Mouse (Mus musculus): Measurements from ENCODE around the gene Ascc2. TPM values are rescaled to one million over a fixed set of nuclear protein-coding genes. Genes with fewer than 3 reads are reported as not detected.

The Ascc2 gene
- polyA plus RNA-seq, 1 experiment from 2014 or later = 26.7 TPM

DNA sequence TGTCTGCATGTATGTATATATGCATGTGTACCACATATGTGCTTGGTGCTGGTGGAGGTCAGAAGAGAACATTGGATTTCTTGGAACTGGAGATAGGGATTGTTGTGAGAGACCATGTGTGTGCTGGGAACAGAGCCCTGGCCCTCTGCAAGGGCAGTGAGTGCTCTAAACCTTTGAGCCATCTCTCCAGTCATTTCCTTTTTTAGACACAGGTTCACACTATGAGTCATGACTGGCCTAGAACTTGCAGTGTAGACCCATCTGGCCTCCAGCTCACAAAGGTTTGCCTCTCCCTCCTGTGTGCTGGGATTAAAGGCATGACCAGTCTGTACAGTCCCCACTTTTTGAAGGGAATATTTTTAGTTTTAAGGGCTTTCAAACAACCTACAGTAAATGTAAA is 75.3 kb downstream of the Ascc2 start:
- no peak overlapping the region for H3K4me3 ChIP-seq
- no peaks in the 10 kb centered on the region for H3K36me3 ChIP-seq
- no peaks in the 10 kb centered on the region for H3K4me1 ChIP-seq
- no peak for ATAC-seq
- H3K27ac ChIP-seq = no peak overlapping the region
- H3K4me2 ChIP-seq = no peak overlapping the region
- H3K27me3 ChIP-seq (replicated peaks) = no peaks in the 10 kb centered on the region
- H3K9ac ChIP-seq = no peak overlapping the region
- H3K9me3 ChIP-seq (replicated peaks) = no peaks in the 10 kb centered on the region

DNA sequence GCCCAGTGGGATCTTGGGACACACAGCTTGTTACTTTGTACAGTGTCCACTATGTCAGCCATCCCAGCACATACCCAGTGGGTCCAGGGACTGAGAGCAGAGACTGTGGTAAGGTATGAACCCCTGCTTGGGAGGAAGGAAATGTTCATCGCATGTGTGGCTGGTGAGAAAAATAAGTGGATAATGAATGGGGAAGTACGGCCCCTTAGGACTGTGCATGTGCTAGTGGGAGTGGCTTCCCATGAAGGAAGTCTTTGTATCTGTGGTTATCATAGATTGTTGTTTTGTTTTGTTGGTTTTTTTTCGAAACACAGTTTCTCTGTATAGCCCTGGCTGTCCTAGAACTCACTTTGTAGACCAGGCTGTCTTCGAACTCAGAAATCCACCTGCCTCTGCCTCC is 77.2 kb downstream of the Ascc2 start:
- Histone ChIP-seq H3K27me3 (replicated peaks) (no peaks in the 10 kb centered on the region), H3K9me3 (replicated peaks) (no peaks in the 10 kb centered on the region), H3K27ac (no peak overlapping the region), H3K36me3 (no peaks in the 10 kb centered on the region), H3K4me1 (no peaks in the 10 kb centered on the region; the same call in 1 of the 2 replicates), H3K9ac (no peak overlapping the region), H3K4me3 (no peak overlapping the region), H3K4me2 (no peak overlapping the region)
- ATAC-seq = no peak
- WGBS (ENCODE audit: insufficient replicate concordance) = 43% methylated on average over 4 of the region's 4 CpGs

DNA sequence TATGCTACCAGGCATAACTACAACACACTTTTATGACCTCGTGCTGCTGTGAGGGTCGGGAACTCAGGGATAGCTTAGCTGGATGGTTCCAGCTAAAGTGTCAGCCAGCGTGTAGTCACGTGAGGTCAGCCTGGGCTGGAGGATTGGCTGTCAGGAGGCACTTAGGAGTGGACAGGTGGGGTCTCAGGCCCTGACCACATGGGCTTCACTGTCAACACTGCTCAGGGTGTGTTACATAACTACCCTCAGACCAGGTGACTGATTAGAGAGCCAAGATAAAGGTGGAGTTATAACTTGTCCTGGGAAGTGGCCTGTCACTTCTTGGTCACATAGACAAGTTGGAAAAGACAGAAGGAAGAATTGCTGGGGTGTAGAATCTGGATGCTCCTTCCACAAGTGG is 78.0 kb downstream of the Ascc2 start:
- Histone ChIP-seq H3K27ac (no peak overlapping the region), H3K27me3 (replicated peaks) (no peaks in the 10 kb centered on the region), H3K9ac (no peak overlapping the region), H3K4me2 (no peak overlapping the region), H3K4me1 (no peaks in the 10 kb centered on the region; the same call in 1 of the 2 replicates), H3K4me3 (no peak overlapping the region), H3K9me3 (replicated peaks) (no peaks in the 10 kb centered on the region), H3K36me3 (no peaks in the 10 kb centered on the region)
- no peak for ATAC-seq
- 74% methylated on average over 4 of the region's 4 CpGs for WGBS (ENCODE audit: insufficient replicate concordance)

DNA sequence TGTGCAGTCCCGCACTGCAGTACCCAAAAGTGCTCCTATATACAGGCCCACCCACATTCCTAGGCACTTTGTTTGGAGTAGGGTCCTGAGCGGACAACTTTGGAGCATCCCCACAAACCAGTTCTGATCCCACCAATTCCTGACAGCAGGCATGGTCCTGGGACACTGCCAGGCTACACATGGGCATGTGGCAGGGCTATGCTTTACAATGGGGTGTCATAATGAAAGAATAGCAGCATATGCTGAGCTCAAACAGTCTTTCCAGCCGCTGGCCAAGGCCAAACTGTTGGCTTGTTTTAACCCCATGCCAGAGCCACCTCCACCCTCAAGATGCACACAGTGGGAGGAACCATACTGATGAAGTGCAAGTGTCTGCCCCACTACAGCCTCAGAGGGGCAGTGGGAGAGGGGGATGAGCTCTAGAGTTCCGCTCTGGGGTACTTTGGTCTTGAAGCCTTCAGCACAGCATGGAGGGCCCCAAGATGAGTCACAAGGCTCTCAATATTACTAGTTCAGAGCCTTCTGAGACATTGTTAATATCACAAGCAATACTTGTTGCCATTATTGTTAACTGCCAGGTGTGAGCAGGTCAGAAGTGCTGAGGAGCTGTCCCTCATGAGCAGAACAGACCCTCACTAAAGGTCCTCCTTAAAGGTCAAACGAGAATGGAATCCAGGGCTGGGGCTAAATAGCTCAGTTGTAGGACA is 79.1 kb downstream of the Ascc2 start:
- Histone ChIP-seq H3K27ac (no peak overlapping the region), H3K4me3 (no peak overlapping the region), H3K9ac (no peak overlapping the region), H3K4me2 (no peak overlapping the region), H3K4me1 (no peaks in the 10 kb centered on the region; the same call in 1 of the 2 replicates), H3K27me3 (replicated peaks) (no peaks in the 10 kb centered on the region), H3K9me3 (replicated peaks) (no peaks in the 10 kb centered on the region), H3K36me3 (no peaks in the 10 kb centered on the region)
- no peak for ATAC-seq
- 81% methylated on average over 5 of the region's 5 CpGs for WGBS (ENCODE audit: insufficient replicate concordance)

DNA sequence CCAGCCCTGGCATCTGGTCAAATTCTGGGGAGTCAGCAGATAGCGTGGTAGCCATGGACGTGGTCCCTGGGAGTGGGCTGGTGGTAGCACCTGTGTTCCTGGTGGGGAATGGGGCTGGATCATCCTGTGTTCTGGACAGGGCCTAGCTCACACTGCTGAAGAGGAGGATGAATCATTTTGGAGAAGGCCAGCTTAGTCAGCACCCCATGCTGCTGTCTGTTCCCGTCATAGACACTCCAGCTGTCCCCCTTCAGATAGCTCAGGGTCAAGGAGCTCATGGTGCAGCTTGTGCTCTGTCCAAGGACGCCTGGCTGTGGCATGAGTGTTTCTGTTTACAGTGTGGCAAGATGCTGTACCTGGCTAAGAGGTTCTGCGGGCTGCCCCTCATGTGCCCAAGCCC is 81.0 kb downstream of the Ascc2 start:
- Histone ChIP-seq H3K4me3 (no peak overlapping the region), H3K4me1 (no peaks in the 10 kb centered on the region; the same call in 1 of the 2 replicates), H3K36me3 (peaks cover 8% of the 10 kb centered on the region; the same call in 1 of the 2 replicates), H3K9me3 (replicated peaks) (no peaks in the 10 kb centered on the region), H3K27ac (no peak overlapping the region), H3K4me2 (no peak overlapping the region), H3K27me3 (replicated peaks) (no peaks in the 10 kb centered on the region), H3K9ac (no peak overlapping the region)
- no peak for ATAC-seq
- WGBS (ENCODE audit: insufficient replicate concordance) = 70% methylated on average over 5 of the region's 5 CpGs

DNA sequence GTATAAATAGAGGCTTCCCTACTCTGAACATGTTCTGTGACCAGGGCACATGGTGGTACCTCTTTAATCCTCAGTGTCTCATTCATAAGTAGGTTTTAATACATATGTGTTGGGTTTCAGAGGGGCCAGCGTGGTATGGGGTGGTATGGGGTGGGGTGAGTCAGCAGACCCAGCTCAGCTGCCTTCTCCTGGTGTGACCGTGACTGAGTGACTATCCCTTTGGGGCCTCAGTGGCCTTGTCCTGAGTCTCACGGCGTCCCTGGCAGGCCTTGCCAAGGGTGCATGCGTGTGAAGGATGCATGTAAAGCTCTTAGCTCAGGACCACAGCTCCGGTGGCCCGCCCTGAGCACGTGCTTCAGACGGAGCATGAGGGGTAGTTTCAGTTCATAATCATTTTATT is 82.4 kb downstream of the Ascc2 start:
- Histone ChIP-seq H3K27me3 (replicated peaks) (no peaks in the 10 kb centered on the region), H3K4me2 (no peak overlapping the region), H3K9ac (no peak overlapping the region), H3K4me3 (no peak overlapping the region), H3K9me3 (replicated peaks) (no peaks in the 10 kb centered on the region), H3K4me1 (no peaks in the 10 kb centered on the region; the same call in 1 of the 2 replicates), H3K27ac (no peak overlapping the region), H3K36me3 (peaks cover 8% of the 10 kb centered on the region)
- WGBS (ENCODE audit: insufficient replicate concordance) = 75% methylated on average over 9 of the region's 9 CpGs
- no peak for ATAC-seq

DNA sequence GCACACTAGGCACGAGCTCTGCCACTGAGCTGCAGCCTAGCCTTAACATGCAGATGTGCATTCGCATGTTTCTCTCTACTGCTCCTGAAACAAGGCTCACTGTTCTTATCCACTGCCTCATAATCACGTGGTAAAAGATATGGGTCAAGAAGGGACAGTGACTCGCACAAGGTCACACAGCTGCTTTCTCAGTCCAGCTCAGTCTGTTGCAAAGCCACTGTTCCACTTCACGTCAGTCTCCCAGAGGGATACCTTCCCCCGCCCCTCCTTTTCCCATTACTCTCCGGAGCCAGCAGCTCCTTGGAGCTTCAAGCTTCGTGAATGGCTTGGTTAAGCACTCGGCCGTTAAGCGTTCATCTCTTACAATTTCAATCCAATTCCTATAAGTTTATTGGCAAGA is 82.8 kb downstream of the Ascc2 start:
- Histone ChIP-seq H3K9ac (no peak overlapping the region), H3K4me2 (no peak overlapping the region), H3K27ac (no peak overlapping the region), H3K36me3 (peaks cover 8% of the 10 kb centered on the region), H3K9me3 (replicated peaks) (no peaks in the 10 kb centered on the region), H3K27me3 (replicated peaks) (no peaks in the 10 kb centered on the region), H3K4me3 (no peak overlapping the region), H3K4me1 (no peaks in the 10 kb centered on the region; the same call in 1 of the 2 replicates)
- 71% methylated on average over 11 of the region's 11 CpGs for WGBS (ENCODE audit: insufficient replicate concordance)
- ATAC-seq = no peak

DNA sequence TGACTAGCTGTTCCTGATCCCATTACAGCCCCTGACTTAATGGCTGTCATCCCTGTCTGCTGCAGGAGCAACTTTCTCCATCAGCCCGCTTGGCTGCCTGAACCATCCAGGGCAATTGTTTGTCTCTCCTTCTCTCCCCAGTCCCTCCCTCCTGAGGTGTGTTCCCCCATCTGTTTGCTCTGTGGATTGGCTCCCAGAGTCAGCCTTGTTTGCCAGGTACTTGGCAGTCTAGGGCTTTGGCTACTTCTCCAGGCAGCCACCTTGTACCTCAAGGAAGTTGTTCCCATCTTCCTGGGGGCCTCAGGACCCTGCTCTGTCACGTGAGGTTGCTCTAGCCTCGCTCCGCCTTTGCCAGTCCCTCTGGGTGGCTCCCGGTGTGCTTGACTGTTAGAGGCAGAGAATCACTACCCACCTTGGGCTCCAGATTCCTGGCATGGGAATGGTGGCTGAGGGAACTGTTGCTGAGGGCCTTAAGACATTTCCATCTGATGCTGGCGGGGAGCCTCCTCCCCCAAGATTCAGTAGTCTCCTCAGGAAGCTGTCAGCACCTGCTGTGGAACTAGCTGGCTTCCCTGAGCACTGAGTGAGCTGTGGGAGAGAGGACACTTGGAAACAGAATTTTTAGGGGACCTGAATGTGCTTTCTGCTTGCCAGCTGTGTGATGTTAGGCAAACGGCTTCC is 83.5 kb downstream of the Ascc2 start:
- no peaks in the 10 kb centered on the region; the same call in 1 of the 2 replicates for H3K4me1 ChIP-seq
- ATAC-seq = no peak

DNA sequence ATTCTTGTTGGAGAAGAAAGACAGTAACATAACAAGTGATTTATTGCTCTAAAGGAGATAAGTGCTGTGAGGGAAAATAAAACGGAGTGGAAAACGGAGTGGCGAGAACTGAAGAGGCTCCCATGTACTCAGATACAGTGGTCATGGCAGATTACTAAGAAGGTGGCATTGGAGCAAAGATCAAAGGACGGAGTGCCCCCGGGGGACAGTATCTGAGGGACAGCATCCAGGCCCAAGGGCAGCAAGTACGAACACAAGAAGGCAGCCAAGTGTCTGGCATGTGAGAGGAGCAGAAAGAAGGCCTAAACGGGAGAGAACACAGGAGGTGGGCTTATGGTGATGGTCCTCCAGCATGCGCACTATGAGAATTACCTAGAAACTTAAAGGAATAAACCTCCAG is 84.2 kb downstream of the Ascc2 start:
- 78% methylated on average over 8 of the region's 8 CpGs for WGBS (ENCODE audit: insufficient replicate concordance)
- no peak overlapping the region for H3K27ac ChIP-seq

More for the DNA sequence above, 83.5 kb downstream of the Ascc2 start:
- no peaks in the 10 kb centered on the region for H3K27me3 ChIP-seq (replicated peaks)
- H3K4me3 ChIP-seq = no peak overlapping the region
- 66% methylated on average over 7 of the region's 7 CpGs for WGBS (ENCODE audit: insufficient replicate concordance)
- H3K9me3 ChIP-seq (replicated peaks) = no peaks in the 10 kb centered on the region
- H3K9ac ChIP-seq = no peak overlapping the region
- no peak overlapping the region for H3K4me2 ChIP-seq
- H3K36me3 ChIP-seq = peaks cover 8% of the 10 kb centered on the region
- H3K27ac ChIP-seq = no peak overlapping the region

DNA sequence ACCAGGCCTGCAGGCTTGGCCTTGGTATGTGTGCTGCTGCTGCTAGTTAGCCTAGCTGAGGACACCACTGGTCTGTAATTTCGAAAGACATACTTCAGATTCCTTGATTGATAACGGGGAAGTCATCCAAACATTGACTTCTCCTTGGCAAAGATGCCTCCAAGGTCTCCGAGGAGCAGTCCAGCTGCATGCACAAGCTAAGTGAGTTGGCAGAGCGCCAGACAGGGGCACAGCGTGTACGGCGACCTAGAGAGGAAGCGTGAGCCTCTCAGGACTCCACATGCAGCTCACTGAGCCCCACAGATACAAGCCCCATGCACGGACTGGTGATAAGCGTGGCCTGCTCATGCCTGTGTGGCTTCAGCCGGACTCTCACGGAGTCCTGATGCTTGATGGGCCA is 92.1 kb downstream of the Ascc2 start:
- H3K4me1 ChIP-seq = no peaks in the 10 kb centered on the region
- H3K4me2 ChIP-seq = no peak overlapping the region
- no peak for ATAC-seq
- H3K27ac ChIP-seq = no peak overlapping the region
- no peak overlapping the region for H3K4me3 ChIP-seq
- no peak overlapping the region for H3K9ac ChIP-seq
- WGBS (ENCODE audit: insufficient replicate concordance) = 53% methylated on average over 12 of the region's 12 CpGs
- H3K36me3 ChIP-seq = peaks cover 12% of the 10 kb centered on the region
- no peaks in the 10 kb centered on the region for H3K27me3 ChIP-seq (replicated peaks)
- no peaks in the 10 kb centered on the region for H3K9me3 ChIP-seq (replicated peaks)

More for the DNA sequence above, 84.2 kb downstream of the Ascc2 start:
- no peak overlapping the region for H3K9ac ChIP-seq
- no peaks in the 10 kb centered on the region for H3K9me3 ChIP-seq (replicated peaks)
- peaks cover 12% of the 10 kb centered on the region for H3K36me3 ChIP-seq
- H3K4me1 ChIP-seq = no peaks in the 10 kb centered on the region; the same call in 1 of the 2 replicates
- ATAC-seq = no peak
- H3K27me3 ChIP-seq (replicated peaks) = no peaks in the 10 kb centered on the region
- no peak overlapping the region for H3K4me2 ChIP-seq
- H3K4me3 ChIP-seq = no peak overlapping the region

DNA sequence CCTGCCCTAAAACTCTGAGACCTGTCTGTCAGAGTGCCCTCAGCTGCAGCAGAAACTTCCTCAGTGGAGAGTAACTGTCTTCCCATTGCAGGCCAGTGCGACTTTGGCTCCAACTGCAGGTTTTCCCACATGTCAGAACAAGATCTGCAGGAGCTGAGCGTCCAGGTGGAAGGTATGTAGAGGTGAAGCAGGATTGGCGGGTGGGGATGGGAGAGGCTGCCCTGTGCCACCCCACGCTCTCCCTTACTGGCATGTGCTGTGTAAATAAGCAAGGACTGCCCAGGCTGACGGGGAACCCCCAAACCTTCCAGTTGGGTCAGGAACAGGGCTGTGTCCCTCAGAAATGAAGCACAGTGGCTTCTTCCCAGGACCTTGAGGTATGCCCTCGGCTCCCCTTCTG is 92.5 kb downstream of the Ascc2 start:
- Histone ChIP-seq H3K27me3 (replicated peaks) (no peaks in the 10 kb centered on the region), H3K9me3 (replicated peaks) (no peaks in the 10 kb centered on the region), H3K27ac (no peak overlapping the region), H3K9ac (no peak overlapping the region), H3K4me2 (no peak overlapping the region), H3K4me3 (no peak overlapping the region), H3K4me1 (no peaks in the 10 kb centered on the region), H3K36me3 (peaks cover 12% of the 10 kb centered on the region; the same call in 1 of the 2 replicates)
- WGBS (ENCODE audit: insufficient replicate concordance) = 76% methylated on average over 6 of the region's 6 CpGs
- no peak for ATAC-seq

DNA sequence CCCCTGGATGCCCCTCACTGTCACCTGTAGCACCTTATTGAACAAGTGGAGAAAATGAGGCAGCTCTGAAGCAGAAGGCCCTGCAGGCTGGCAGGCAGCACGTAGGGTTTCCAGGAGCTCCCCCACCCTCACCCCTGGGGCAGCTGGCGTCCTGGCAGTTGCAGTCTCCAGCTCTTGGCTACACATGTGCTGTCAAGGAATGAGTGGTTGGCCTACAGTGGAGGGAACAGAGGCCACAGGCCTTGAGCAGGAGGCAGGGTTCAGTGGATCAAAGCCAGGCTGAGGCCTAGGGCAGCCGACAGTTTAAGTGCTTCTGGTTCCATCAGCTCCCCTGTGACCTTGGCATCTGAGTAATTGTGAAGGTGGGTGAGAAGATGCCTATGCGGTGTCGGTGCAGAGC is 93.4 kb downstream of the Ascc2 start:
- 73% methylated on average over 5 of the region's 5 CpGs for WGBS (ENCODE audit: insufficient replicate concordance)
- H3K9me3 ChIP-seq (replicated peaks) = no peaks in the 10 kb centered on the region

More for the DNA sequence above, 93.4 kb downstream of the Ascc2 start:
- no peak overlapping the region for H3K27ac ChIP-seq
- H3K4me2 ChIP-seq = no peak overlapping the region
- H3K4me1 ChIP-seq = no peaks in the 10 kb centered on the region
- H3K4me3 ChIP-seq = no peak overlapping the region
- ATAC-seq = no peak
- H3K9ac ChIP-seq = no peak overlapping the region
- no peaks in the 10 kb centered on the region for H3K27me3 ChIP-seq (replicated peaks)
- H3K36me3 ChIP-seq = peaks cover 12% of the 10 kb centered on the region; the same call in 1 of the 2 replicates
